Mouse (Mus musculus): ENCODE data around the gene D17Wsu92e. TPM values are rescaled to one million over a fixed set of nuclear protein-coding genes. Genes with fewer than 3 reads are reported as not detected.

The D17Wsu92e gene
- polyA plus RNA-seq, 1 experiment, result 89.6 TPM

DNA sequence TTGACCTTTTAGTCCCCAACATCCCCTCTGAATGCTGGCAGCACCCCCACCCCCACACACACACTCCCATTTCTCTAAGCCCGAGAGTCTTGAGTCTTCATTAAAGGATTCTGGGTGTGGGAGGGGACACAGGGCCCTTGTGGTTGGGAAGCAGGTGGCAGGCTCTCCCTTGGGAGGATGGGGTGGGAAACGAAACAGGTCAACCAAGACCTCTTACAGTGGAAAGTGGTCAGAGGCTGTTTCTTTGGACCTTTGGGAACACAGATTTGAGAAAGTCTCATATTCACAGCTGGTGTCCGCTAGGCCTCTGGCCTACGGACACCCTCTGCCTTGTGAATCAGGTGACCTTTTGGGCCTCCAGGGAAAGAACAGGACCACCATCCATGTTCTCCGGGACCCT is 110.8 kb downstream of the D17Wsu92e start:
- Histone ChIP-seq H3K27ac (ENCODE audit: insufficient read depth, low read depth, low read length) (no peak overlapping the region), H3K4me1 (ENCODE audit: control insufficient read depth, insufficient read depth, insufficient read length, low read length) (peaks cover 4% of the 10 kb centered on the region), H3K27me3 (ENCODE audit: control insufficient read depth, insufficient read depth, low read length) (0 out of 2 replicates have a peak, but pooled peaks cover 4% of the 10 kb centered on the region), H3K4me3 (ENCODE audit: low read depth, low read length) (no peak overlapping the region), H3K36me3 (ENCODE audit: control insufficient read depth, insufficient read depth, low read length) (no peaks in the 10 kb centered on the region)
- WGBS, result 81% methylated on average over 5 of the region's 5 CpGs
- TF ChIP-seq POLR2A (IDR thresholded peaks at IDR 0.05; ENCODE audit: low read depth, low read length), result no peak

DNA sequence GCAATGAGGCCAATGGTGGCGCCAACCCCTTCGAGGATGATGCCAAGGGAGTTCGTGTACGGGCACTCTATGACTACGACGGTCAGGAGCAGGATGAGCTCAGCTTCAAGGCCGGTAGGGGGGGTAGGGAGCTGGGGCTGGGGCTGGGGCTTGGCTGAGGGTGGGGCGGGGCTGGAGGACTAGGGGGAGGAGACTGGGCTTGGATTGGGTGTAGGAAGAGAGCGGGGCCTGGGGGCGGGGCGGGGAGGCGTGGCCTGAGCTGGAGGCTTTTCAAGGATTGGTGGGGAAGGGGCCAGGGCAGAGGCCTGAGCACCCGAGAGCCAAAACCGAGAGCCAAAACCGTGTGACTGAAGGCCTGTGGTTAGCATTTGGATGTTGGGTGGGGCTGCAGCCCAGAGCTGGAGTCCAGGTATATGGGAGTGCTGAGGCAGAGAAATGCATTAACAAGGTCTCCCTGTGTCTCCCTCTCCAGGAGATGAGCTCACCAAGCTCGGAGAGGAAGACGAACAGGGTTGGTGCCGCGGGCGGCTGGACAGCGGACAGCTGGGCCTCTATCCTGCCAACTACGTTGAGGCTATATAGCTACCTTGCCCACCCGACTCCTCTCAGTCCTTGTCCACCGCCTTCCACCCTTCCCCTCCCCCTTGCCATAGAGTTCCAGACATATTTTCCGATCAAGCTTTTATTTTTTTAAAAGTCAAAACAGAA is 112.3 kb downstream of the D17Wsu92e start:
- 9% methylated on average over 25 of the region's 25 CpGs for WGBS
- H3K27ac ChIP-seq (ENCODE audit: insufficient read depth, low read depth, low read length), result no peak overlapping the region
- TF ChIP-seq POLR2A (IDR thresholded peaks at IDR 0.05; ENCODE audit: low read depth, low read length) (no peak), CTCF (IDR thresholded peaks at IDR 0.05; ENCODE audit: extremely low read depth, insufficient read length, insufficient replicate concordance, low read depth, low read length) (no peak)

DNA sequence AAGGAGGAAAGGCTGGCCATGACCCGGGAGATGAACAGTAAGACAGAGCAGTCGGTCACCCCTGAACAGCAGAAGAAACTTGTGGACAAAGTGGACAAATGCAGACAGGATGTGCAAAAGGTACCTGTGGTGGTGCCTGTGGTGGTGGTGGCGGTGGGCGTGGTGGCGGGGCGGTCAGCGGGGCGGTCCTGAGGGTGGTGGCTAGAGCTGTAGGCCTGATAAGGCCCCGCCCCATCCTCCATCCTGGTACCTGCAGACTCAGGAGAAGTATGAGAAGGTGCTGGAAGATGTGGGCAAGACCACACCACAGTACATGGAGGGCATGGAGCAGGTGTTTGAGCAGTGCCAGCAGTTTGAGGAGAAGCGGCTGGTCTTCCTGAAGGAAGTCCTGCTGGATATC is 114.8 kb downstream of the D17Wsu92e start:
- Histone ChIP-seq H3K36me3 (ENCODE audit: control insufficient read depth, insufficient read depth, low read length) (no peaks in the 10 kb centered on the region), H3K4me3 (ENCODE audit: low read depth, low read length) (no peak overlapping the region)
- WGBS, result 43% methylated on average over 10 of the region's 10 CpGs

More for the DNA sequence above, 112.3 kb downstream of the D17Wsu92e start:
- Histone ChIP-seq H3K4me1 (ENCODE audit: control insufficient read depth, insufficient read depth, insufficient read length, low read length) (peaks cover 4% of the 10 kb centered on the region), H3K4me3 (ENCODE audit: low read depth, low read length) (peak overlapping the region; percentile 21), H3K27me3 (ENCODE audit: control insufficient read depth, insufficient read depth, low read length) (0 out of 2 replicates have a peak, but pooled peaks cover 4% of the 10 kb centered on the region), H3K36me3 (ENCODE audit: control insufficient read depth, insufficient read depth, low read length) (no peaks in the 10 kb centered on the region)

GRCm38 (mm10) chr17:27703961-27704621 is 116.4 kb downstream of the D17Wsu92e start:
- peaks cover 7% of the 10 kb centered on the region for H3K4me1 ChIP-seq (ENCODE audit: control insufficient read depth, insufficient read depth, insufficient read length, low read length)
- WGBS, result 68% methylated on average over 5 of the region's 5 CpGs
- H3K27me3 ChIP-seq (ENCODE audit: control insufficient read depth, insufficient read depth, low read length), result 0 out of 2 replicates have a peak, but pooled peaks cover 4% of the 10 kb centered on the region
- H3K4me3 ChIP-seq (ENCODE audit: low read depth, low read length), result no peak overlapping the region
- H3K36me3 ChIP-seq (ENCODE audit: control insufficient read depth, insufficient read depth, low read length), result no peaks in the 10 kb centered on the region
- no peak for TF ChIP-seq POLR2A (IDR thresholded peaks at IDR 0.05; ENCODE audit: low read depth, low read length)
- TF ChIP-seq CTCF (IDR thresholded peaks at IDR 0.05; ENCODE audit: extremely low read depth, insufficient read length, insufficient replicate concordance, low read depth, low read length), result no peak
- H3K27ac ChIP-seq (ENCODE audit: insufficient read depth, low read depth, low read length), result no peak overlapping the region

More for the DNA sequence above, 114.8 kb downstream of the D17Wsu92e start:
- no peak for TF ChIP-seq CTCF (IDR thresholded peaks at IDR 0.05; ENCODE audit: extremely low read depth, insufficient read length, insufficient replicate concordance, low read depth, low read length)
- TF ChIP-seq POLR2A (IDR thresholded peaks at IDR 0.05; ENCODE audit: low read depth, low read length), result no peak
- Histone ChIP-seq H3K27ac (ENCODE audit: insufficient read depth, low read depth, low read length) (no peak overlapping the region), H3K27me3 (ENCODE audit: control insufficient read depth, insufficient read depth, low read length) (0 out of 2 replicates have a peak, but pooled peaks cover 4% of the 10 kb centered on the region), H3K4me1 (ENCODE audit: control insufficient read depth, insufficient read depth, insufficient read length, low read length) (peaks cover 7% of the 10 kb centered on the region)

GRCm38 (mm10) chr17:27702518-27702917 is 117.9 kb downstream of the D17Wsu92e start:
- TF ChIP-seq POLR2A (IDR thresholded peaks at IDR 0.05; ENCODE audit: low read depth, low read length), result no peak
- peak; percentile 84 for TF ChIP-seq CTCF (IDR thresholded peaks at IDR 0.05; ENCODE audit: extremely low read depth, insufficient read length, insufficient replicate concordance, low read depth, low read length)
- H3K27me3 ChIP-seq (ENCODE audit: control insufficient read depth, insufficient read depth, low read length), result 0 out of 2 replicates have a peak, but pooled peaks cover 4% of the 10 kb centered on the region
- peaks cover 3% of the 10 kb centered on the region for H3K4me1 ChIP-seq (ENCODE audit: control insufficient read depth, insufficient read depth, insufficient read length, low read length)
- H3K36me3 ChIP-seq (ENCODE audit: control insufficient read depth, insufficient read depth, low read length), result no peaks in the 10 kb centered on the region
- peak overlapping the region; percentile 41 for H3K4me3 ChIP-seq (ENCODE audit: low read depth, low read length)
- 1% methylated on average over 34 of the region's 34 CpGs for WGBS
- H3K27ac ChIP-seq (ENCODE audit: insufficient read depth, low read depth, low read length), result no peak overlapping the region

- no peak overlapping the region for H3K27ac ChIP-seq (ENCODE audit: insufficient read depth, low read depth, low read length)
- 0 out of 2 replicates have a peak, but pooled peaks cover 2% of the 10 kb centered on the region for H3K27me3 ChIP-seq (ENCODE audit: control insufficient read depth, insufficient read depth, low read length)
- no peaks in the 10 kb centered on the region for H3K36me3 ChIP-seq (ENCODE audit: control insufficient read depth, insufficient read depth, low read length)
- TF ChIP-seq POLR2A (IDR thresholded peaks at IDR 0.05; ENCODE audit: low read depth, low read length) (no peak), CTCF (IDR thresholded peaks at IDR 0.05; ENCODE audit: extremely low read depth, insufficient read length, insufficient replicate concordance, low read depth, low read length) (no peak)
- H3K4me1 ChIP-seq (ENCODE audit: control insufficient read depth, insufficient read depth, insufficient read length, low read length), result peaks cover 3% of the 10 kb centered on the region
- H3K4me3 ChIP-seq (ENCODE audit: low read depth, low read length), result no peak overlapping the region
- 89% methylated on average over 6 of the region's 6 CpGs for WGBS
Observed at GRCm38 (mm10) chr17:27701856-27702255, 118.6 kb downstream of the D17Wsu92e start.

Other genes with a start within 250 kb of the D17Wsu92e start
- 26.8 and 58.9 TPM in 2 replicates for gene Nudt3, start 197.2 kb downstream of the D17Wsu92e start, polyA plus RNA-seq (2012; rRNA removed)
- not detected in 2 replicates for gene RPS10-NUDT3, start 185.4 kb downstream of the D17Wsu92e start, polyA plus RNA-seq (2012; rRNA removed)
- gene Rps10, start 184.0 kb downstream of the D17Wsu92e start, polyA plus RNA-seq (2012; rRNA removed), result 1,015 and 1,308 TPM in 2 replicates
- gene Pacsin1, start 165.1 kb downstream of the D17Wsu92e start, polyA plus RNA-seq (2012; rRNA removed), result 1.2 and 2.2 TPM in 2 replicates
- gene Spdef, start 91.7 kb downstream of the D17Wsu92e start, polyA plus RNA-seq (2012; rRNA removed), result 43.8 and 57.5 TPM in 2 replicates
- 60.8 and 108 TPM in 2 replicates for gene Snrpc, start 17.5 kb upstream of the D17Wsu92e start, polyA plus RNA-seq (2012; rRNA removed)
- 1.8 TPM in 2 replicates for gene Uhrf1bp1, start 35.8 kb upstream of the D17Wsu92e start, polyA plus RNA-seq (2012; rRNA removed)
- 16.8 and 28.2 TPM in 2 replicates for gene Anks1, start 88.7 kb upstream of the D17Wsu92e start, polyA plus RNA-seq (2012; rRNA removed)
- gene Taf11, start 89.2 kb upstream of the D17Wsu92e start, polyA plus RNA-seq (2012; rRNA removed), result 2.0 and 3.9 TPM in 2 replicates

Measured in small intestine, adult 2 months (tissue).